Mouse (Mus musculus) gastrocnemius, adult 18-20 months (tissue): ENCODE measurements at regions not wholly inside any gene's neighbourhood (a gene's known extent, or its start where the extent isn't known, plus 50 kb on each side); places are given as distances from the start of the nearest gene placed in this dataset.

Source experiments
- DNase-seq: peaks from one replicate; pipeline ENCODE4 v3.0.0; 2021; ENCODE audit warnings: low spot score

DNA sequence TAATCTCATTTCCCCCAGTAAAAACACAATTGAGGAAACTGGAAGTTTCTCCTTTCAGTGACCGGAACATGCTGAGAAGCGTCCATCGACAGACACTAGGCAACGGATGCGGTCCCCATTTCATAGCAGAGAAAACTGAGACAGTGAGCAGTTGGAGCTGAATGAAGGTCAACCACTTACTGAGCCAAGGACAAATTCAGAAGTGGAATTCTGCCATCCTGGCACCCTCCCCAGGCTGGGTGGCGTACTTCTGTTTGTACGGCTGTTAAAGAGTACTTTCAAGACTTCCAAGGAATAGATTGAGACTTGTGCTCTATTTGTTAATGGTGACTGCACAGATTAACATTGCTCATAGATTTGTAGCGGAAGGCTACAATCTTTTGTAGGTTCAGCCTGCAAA, 54.2 kb upstream of the Bhlhe40 start:
- peak; percentile 76 for DNase-seq

DNA sequence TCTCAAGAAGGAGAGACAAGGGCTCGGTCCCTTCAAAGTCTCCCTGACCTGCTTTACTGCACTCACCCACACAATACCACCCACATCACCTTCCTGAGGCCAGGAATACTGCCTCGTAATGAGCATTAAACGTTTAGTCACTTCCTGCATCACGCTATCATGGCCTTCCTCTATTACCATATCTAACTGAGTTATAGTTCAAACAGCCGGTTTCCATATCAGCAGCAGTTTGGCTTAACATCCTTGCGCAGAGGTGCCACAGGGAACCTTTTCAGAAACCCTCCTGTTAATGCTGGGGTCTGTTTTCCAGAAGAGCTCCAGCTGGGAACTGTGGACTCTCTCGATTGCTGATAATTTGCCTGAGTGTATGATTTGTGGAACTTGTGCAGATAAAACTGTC, 52.1 kb upstream of the Bhlhe40 start:
- DNase-seq = no peak
